Mouse (Mus musculus) MN1 (cell line): ENCODE data around the gene Pomc.
"Not testable (repeated sequence)": the region's sequence is repeated elsewhere in the genome, so short reads cannot be mapped to it uniquely, and the experiment has no call there.

Experiments
- DNase-seq: peaks from one replicate; pipeline ENCODE4 v3.0.0-alpha.2; 2016; ENCODE audit warnings: low spot score

Gene Pomc

GRCm38 (mm10) chr12:3954651-3955050, at the start of gene Pomc:
TSS of gene Pomc (plus strand) at chr12:3954951.
- DNase-seq: no peak

- DNase-seq: no peak
Measured at GRCm38 (mm10) chr12:3905436-3905835, 49.3 kb upstream of the Pomc start.

GRCm38 (mm10) chr12:3906308-3906707, 48.4 kb upstream of the Pomc start:
- no peak for DNase-seq

- DNase-seq: no peak
Measured at GRCm38 (mm10) chr12:3907008-3907407, 47.7 kb upstream of the Pomc start.

- no peak for DNase-seq
Measured at GRCm38 (mm10) chr12:3907418-3907817, 47.3 kb upstream of the Pomc start.

- no peak for DNase-seq
Measured at GRCm38 (mm10) chr12:3910466-3911093, 44.2 kb upstream of the Pomc start.

GRCm38 (mm10) chr12:3911831-3912348, 42.9 kb upstream of the Pomc start:
- DNase-seq: no peak

GRCm38 (mm10) chr12:3915852-3916251, 38.9 kb upstream of the Pomc start:
- no peak for DNase-seq

GRCm38 (mm10) chr12:3917668-3918341, 36.9 kb upstream of the Pomc start:
- no peak for DNase-seq

GRCm38 (mm10) chr12:3918577-3918976, 36.2 kb upstream of the Pomc start:
- DNase-seq: no peak

- no peak for DNase-seq
Measured at GRCm38 (mm10) chr12:3919423-3919822, 35.3 kb upstream of the Pomc start.

- peak; percentile 72 for DNase-seq
Measured at GRCm38 (mm10) chr12:3926127-3926526, 28.6 kb upstream of the Pomc start.

GRCm38 (mm10) chr12:3928841-3929240, 25.9 kb upstream of the Pomc start:
- peak; percentile 84 for DNase-seq

GRCm38 (mm10) chr12:3930090-3930865, 24.5 kb upstream of the Pomc start:
- DNase-seq: not testable (repeated sequence)

- DNase-seq: no peak
Measured at GRCm38 (mm10) chr12:3942026-3942425, 12.7 kb upstream of the Pomc start.

GRCm38 (mm10) chr12:3944454-3945073, 10.2 kb upstream of the Pomc start:
- no peak for DNase-seq

- DNase-seq: peak; percentile 23
Measured at GRCm38 (mm10) chr12:3947503-3947902, 7.2 kb upstream of the Pomc start.

GRCm38 (mm10) chr12:3955371-3955770, 620 bp downstream of the Pomc start:
- no peak for DNase-seq

- peak; percentile 27 for DNase-seq
Measured at GRCm38 (mm10) chr12:3956351-3956750, 1.6 kb downstream of the Pomc start.

- DNase-seq: peak; percentile 97
Measured at GRCm38 (mm10) chr12:3959791-3960543, 5.2 kb downstream of the Pomc start.

- DNase-seq: peak; percentile 73
Measured at GRCm38 (mm10) chr12:3960553-3960952, 5.8 kb downstream of the Pomc start.

- no peak for DNase-seq
Measured at GRCm38 (mm10) chr12:3967196-3967595, 12.4 kb downstream of the Pomc start.
